Mouse (Mus musculus) left cerebral cortex, adult 18-20 months (tissue): ENCODE measurements around the gene Gbe1. TPM values are rescaled to one million over a fixed set of nuclear protein-coding genes. Genes with fewer than 3 reads are reported as not detected.

Source experiments
- DNase-seq, 2 experiments: peaks; one replicate each; pipeline ENCODE4 v3.0.0; 2021 to 2022; ENCODE audit warnings: low spot score in 2 of 2, mixed read lengths in 1 of 2
- total RNA-seq, 2 experiments: library from RNA; stranded (reverse); gene quantifications; 2 replicates each; pipeline ENCODE4 v1.2.3; 2021

Gene Gbe1
- total RNA-seq, 2 experiments from 2014 or later, result 9.0 to 9.7 TPM

- DNase-seq, result no peak
Measured at GRCm38 (mm10) chr16:70562574-70562973, 248.8 kb downstream of the Gbe1 start.

GRCm38 (mm10) chr16:70563456-70563855 is 249.7 kb downstream of the Gbe1 start:
- no peak for DNase-seq

GRCm38 (mm10) chr16:70568341-70569265 is 254.9 kb downstream of the Gbe1 start:
- peak; percentile 63 to 68 for DNase-seq

GRCm38 (mm10) chr16:70585964-70586363 is 272.2 kb downstream of the Gbe1 start:
- peak; percentile 68 to 71 for DNase-seq

- DNase-seq, result peak; percentile 50 to 65
Measured at GRCm38 (mm10) chr16:70602326-70602725, 288.6 kb downstream of the Gbe1 start.

GRCm38 (mm10) chr16:70608358-70608757 is 294.6 kb downstream of the Gbe1 start:
- DNase-seq, result peak; percentile 20 to 23

GRCm38 (mm10) chr16:70617691-70618090 is 303.9 kb downstream of the Gbe1 start:
- no peak for DNase-seq

GRCm38 (mm10) chr16:70618168-70618567 is 304.4 kb downstream of the Gbe1 start:
- DNase-seq, result no peak
